Mouse (Mus musculus) T-helper 17 cell (primary cell): ENCODE measurements around the gene Fgf18.

Experiments
- in situ Hi-C, 2 experiments: fragments of 300-600 bp; cut with MboI, MseI; formaldehyde crosslinking; loops; 1 replicate in 1 of 2; 2 replicates in 1 of 2; pipeline ENCODE4 v1.15.1; 2025; ENCODE audit warnings: high pct_unique_total_duplicates in 2 of 2

Gene Fgf18

DNA sequence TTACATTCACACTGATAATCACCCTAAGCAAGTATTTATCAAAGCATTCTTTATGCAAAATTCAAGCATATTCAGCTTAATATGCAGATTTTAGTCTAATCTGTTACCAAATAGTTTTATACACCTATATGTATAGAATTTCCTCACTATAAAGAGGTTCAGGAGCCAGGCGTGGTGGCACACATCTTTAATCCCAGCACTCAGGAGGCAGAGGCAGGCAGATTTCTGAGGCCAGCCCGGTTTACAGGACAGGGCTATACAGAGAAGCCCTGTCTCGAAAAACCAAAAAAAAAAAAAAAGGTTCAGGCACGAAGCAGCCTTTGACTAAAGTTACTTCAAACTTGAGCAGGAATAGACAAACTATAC lies 4.6 kb upstream of the Fgf18 start:
- in situ Hi-C loops: loop anchor here in 1 of 2 experiments (25.0 kb wide), 3 partner anchors 911 to 1686 kb away; partner anchors contain the start of gene Spdl1

DNA sequence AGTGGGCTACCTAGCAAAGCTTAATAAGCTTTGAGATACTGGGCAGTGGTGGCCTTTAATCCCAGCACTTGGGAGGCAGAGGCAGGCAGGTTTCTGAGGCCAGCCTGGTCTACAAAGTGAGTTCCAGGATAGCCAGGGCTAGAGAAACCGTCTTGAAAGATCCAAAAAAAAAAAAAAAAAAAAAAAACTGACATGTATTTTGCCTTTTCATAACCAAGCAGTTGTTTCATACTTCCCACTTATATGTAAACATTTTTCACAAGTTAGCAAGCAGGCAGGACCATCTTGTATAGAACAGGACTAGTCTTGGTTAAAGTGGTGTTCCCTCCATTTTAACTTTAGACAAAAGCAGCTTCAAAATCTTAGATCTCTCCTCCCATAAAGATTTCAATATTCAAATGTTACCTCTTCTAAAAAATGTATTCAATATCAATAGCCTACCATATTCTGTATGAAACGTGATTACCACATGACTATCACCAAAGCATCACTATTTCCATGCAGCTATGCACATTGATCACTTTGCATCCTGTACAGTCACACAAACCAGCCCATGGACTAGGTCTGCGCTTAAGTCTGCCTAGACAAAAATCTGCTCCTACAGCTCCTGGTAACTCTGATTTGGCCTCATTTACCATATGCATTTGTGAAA lies 4.1 kb upstream of the Fgf18 start:
- in situ Hi-C loops: loop anchor here in 1 of 2 experiments (25.0 kb wide), 3 partner anchors 911 to 1686 kb away; partner anchors contain the start of gene Spdl1

DNA sequence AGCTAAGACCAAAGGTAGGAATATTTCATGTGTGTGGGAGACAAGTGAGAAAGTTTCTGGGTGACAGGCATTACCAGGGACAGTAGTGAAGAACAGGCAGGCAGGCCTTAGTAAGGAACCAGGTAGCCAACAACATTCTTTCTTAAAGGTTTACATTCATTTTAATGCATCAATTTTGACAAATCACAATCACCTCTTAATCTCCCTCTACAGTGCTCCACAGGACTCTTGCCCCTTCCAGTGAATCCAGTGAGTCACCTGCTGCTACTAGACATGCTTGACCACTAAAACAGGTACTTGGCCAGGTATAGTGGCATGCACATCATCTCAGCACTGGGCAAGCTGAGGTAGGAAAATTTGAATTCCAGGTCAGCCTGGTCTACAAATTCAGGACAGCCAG lies 3.2 kb upstream of the Fgf18 start:
- in situ Hi-C loops: loop anchor here in 1 of 2 experiments (25.0 kb wide), 3 partner anchors 912 to 1687 kb away; partner anchors contain the start of gene Spdl1

DNA sequence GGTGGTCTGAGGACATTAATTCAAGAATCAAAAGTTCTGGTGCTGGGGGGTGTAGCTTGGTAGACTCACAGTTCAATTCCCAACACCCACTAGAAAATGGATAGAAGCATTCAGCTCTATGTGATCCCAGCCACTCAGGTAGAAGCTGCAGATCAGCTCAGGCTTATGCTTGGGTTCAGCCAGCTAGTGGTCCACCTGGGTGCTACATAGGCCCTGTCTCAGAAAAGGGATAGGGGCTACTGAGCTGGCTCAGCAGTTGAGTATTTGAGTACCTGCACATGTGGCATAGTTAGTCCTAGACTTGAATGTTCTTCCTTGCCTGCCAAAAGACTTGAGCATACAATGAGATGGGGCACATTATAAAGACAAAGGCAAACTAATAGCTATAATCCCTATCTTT lies 2.3 kb upstream of the Fgf18 start:
- in situ Hi-C loops: loop anchor here in 1 of 2 experiments (25.0 kb wide), 1 partner anchor 537 kb away; no protein-coding TSS in a partner anchor

DNA sequence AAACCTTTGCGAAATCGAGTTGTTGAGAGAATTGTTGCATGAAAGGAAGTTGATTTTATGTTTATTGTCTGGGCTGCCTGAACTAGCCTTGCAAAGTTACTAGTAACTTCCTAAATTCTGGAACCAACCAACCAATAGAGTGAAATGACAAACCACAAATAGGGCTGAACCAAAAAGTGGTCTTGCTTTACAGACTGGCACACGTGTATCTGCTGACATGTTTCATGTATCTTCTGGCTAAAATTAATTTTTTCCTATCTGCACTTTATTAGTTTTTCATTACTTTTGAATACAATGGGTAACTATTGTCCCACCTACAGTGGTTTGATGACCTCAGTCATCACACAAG lies 1.9 kb upstream of the Fgf18 start:
- in situ Hi-C loops: loop anchor here in 1 of 2 experiments (25.0 kb wide), 1 partner anchor 537 kb away; no protein-coding TSS in a partner anchor

DNA sequence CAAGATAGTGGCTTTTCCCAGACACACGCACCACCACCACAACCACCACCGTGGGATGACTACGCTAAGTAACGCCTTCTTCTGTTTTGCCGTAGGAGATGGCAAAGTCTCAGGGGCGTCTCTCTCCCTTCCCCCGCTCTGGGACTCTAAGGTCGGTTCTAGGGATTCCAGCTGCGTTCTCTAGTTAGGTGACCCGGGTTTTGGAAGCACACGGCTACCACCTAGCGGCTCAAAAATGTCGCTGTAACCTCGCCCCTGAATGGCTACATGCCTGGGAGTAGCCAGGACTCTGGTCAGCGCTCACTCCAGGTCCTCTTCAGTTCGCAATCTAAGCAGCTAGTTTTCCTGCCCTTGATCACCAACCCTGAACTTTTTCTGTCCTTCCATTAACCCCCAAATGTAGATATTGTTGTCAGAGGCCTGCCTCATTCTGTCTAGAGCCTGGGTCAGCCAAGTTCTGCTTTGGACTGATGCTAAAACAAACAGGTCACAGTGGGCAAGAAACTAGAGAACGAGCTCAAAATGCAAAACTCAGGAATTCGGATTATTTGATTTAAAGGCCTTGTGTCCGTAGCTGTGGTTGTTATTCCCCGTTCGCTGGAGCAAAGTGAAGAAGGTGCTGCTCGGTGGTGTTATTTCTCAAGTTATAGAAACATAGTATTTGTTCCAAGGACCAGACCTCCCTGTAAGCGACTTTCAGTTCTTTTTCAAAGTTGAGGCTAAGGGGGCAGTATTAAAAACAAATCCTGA lies 1.3 kb upstream of the Fgf18 start:
- in situ Hi-C loops: loop anchor here in 1 of 2 experiments (25.0 kb wide), 1 partner anchor 536 kb away; no protein-coding TSS in a partner anchor

DNA sequence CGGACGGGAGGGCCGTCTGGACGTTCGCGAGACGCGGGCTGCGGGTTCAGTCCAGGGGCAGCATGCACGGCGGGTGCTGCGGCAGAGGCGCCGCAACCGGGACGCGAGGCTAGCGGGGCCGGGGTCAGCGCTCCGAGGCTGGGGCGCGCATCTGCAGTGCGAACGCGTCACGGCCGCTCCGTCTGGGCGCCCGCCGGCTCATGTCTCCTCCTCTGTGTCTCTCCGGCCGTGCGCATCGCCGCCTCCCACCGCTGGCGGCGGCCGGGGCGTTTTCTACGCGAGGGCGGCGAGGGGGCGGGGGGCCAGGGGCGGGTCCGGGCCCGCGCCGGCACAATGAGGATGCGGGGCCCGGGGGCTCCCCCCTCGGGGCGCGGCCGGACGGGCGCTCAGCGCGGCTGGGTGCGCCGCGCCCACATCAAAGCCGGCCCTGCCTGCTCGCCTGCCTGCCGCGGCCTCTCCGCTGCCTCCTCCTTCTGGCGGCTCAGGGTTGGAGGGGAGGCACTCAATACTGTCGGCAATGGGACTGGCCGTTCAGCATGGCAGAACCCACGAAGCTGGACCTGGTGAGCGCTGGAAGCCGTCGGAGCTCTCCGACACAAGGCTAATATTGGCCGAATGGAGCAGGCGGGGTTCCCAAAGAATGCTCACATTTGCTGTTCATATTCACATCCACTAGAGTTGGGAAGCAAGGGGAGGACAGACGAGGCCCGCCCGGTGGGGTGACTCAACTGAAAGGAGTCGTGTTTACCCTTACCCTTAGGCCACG lies 555 bp upstream of the Fgf18 start:
- in situ Hi-C loops: loop anchor here in 1 of 2 experiments (25.0 kb wide), 1 partner anchor 535 kb away; no protein-coding TSS in a partner anchor

DNA sequence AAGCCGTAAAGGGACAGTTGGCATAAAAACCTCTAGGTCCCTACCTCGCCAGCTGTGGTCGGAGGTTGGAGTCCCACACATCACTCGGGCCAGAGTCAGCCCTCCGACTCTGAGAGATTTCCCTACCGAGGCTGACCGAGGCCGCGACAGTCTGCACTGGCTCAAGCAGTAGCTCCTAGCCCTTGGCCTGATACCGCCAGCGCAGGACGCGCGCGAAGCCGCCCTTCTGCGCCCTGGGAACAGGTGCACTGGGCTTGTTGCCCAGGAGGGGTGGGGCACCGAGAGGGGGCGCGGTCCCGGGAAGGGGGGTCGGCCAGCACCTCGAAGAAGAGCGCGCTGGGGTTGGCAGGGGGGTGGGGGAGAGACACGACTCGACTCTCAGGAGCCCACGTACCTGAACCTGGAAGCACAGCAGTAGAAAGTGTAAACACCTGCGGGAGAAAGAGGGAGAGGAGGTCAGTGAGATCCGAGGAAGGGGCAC lies 509 bp downstream of the Fgf18 start:
- in situ Hi-C loops: loop anchor here in 1 of 2 experiments (25.0 kb wide), 1 partner anchor 534 kb away; no protein-coding TSS in a partner anchor

DNA sequence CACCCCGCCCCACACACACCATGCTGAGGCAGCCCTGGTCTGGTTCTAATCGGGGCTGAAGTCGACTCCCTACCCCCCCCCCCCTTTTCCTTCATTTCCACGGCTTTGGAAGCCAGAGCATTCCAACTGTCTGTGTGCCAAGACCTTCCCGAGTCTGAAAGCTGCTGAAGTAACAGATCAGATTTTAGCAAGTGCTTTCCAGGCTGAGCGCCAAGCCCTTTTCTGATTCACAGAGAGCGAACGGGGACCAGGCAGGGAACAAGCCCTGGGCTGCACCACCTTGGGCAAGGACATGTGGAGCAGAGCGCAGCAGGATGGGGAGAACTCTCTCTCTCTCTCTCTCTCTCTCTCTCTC lies 1.1 kb downstream of the Fgf18 start:
- in situ Hi-C loops: loop anchor here in 1 of 2 experiments (25.0 kb wide), 1 partner anchor 534 kb away; no protein-coding TSS in a partner anchor

DNA sequence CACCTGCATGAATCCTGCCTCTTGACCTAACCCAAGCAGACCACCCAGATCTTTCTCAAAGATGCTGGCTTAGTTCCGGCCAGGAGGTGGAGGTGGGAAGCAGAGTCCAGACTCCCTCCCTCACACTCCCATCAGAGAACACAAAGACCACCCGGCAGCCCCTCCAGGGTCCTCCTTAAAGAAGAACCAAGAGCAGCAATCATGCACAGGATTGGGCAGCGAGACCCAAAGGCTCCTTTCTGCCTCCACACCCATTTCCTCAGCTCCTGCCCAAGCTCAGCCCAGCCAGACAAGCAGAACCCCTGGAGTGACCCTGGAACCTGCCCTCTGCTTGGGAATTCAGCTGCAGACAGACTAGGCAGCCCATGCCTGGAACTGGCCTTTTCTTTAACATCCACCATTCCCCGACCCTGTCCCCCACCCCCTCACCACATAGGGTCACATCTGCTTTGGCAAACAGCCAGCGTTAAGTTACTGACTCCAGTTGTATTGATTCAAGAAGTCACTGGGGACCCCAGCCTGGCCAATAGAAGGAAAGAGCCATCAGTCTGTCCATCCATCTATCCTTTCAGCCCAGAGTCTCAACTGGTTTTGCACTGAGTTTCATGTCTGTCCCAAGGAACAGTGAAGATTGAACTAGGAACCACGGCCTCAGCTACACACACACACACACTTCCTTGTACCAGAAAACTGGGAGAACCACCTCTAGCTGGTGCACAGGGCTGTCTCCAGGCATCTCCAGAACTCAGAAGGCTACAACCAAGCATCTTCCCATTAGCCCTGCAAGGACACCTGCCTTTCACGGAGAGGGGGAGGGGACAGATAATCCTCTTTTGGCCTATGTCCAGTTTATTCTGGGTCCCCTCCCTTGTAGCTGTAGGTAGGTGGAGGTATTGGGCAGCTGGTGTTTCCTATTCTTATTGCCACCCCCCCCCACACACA lies 1.7 kb downstream of the Fgf18 start:
- in situ Hi-C loops: loop anchor here in 1 of 2 experiments (25.0 kb wide), 1 partner anchor 533 kb away; no protein-coding TSS in a partner anchor

DNA sequence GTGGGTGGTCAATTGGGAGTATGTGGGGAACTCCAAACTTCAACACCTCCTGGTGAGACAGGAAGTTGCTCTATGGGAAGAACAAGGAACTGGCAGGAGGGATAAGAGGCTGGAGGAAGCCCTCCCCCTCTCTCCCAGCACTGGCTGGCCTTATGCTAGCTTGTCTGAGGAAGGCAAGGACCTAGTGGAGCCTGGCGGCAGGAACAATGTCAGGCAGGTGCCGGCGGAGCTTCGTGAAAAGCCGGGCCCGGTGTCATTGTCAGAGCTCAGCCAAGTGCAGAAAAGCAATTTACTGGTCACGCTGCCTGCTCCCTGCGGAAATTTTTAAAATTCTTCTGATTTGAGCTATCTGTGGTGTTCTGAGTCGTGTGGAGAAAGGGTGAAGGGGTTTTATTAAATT lies 3.3 kb downstream of the Fgf18 start:
- in situ Hi-C loops: loop anchor here in 1 of 2 experiments (25.0 kb wide), 1 partner anchor 532 kb away; no protein-coding TSS in a partner anchor

DNA sequence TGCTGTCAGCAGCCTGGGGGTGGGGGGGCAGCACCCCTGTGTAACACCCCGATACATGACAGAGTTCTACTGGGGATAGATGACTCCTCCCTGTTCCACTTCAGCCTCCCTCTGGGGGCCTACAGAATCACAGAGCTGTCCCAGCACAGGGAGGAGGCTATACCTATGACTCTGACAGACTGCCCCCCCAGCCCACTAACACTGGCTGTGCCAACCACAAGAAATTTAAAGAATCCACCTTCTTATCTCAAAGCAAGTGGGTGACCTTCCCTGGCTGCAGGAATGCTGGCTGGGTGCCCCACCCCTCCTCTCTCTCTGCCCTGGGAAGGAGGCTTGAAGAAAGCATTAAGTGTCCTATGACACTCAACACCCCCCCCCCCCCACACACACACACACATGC lies 4.4 kb downstream of the Fgf18 start:
- in situ Hi-C loops: loop anchor here in 1 of 2 experiments (25.0 kb wide), 1 partner anchor 530 kb away; no protein-coding TSS in a partner anchor

DNA sequence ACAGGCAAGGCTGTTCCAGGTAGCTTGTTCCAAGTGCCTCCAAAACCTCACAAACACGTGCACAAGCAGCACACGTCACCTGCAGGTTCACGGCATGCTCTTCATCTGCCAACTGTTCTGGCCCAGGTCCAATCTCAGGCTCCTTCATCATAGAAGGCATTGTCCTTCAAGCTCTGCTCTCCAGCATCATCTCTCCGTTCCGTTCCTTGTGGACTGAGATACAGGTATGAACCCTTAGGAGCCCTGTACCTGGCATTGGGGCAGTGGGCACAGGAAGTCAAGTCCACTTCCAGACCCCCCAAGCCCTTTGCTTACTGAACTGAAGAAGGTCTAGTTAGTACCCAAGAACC lies 7.1 kb downstream of the Fgf18 start:
- in situ Hi-C loops: loop anchor here in 1 of 2 experiments (25.0 kb wide), 1 partner anchor 528 kb away; no protein-coding TSS in a partner anchor

DNA sequence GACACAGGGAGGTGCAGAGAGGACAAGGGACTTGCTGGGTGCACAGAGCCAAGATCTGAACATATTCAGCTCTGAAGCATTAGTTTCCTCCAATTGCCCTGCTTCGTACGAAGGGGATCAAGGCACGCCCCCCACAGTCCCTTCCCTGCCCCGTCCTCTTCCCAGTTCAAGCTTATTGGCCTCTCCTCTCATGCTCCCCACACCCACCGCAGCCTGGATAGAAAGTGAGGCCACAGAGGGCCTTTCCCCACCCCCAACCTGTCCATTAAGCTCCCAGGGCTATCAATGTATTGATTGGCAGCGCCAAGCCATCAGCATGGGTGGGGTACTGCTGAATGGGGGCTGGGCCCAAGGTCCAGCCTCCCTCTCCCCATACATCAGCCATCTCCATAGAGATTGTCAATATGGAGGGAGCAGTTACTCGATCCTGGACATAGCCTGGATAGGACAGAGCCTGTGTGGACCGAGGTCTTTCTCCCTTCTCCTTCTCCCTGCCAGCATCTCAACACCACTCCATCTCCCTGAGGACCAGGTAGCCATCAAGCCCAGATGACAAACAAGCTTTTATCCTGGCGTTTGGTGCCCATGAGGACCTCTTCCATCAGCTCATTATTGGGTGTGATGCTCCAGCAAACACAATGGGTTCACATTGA lies 7.6 kb downstream of the Fgf18 start:
- in situ Hi-C loops: loop anchor here (5.0 to 25.0 kb wide), 3 partner anchors 327 to 527 kb away; no protein-coding TSS in a partner anchor

DNA sequence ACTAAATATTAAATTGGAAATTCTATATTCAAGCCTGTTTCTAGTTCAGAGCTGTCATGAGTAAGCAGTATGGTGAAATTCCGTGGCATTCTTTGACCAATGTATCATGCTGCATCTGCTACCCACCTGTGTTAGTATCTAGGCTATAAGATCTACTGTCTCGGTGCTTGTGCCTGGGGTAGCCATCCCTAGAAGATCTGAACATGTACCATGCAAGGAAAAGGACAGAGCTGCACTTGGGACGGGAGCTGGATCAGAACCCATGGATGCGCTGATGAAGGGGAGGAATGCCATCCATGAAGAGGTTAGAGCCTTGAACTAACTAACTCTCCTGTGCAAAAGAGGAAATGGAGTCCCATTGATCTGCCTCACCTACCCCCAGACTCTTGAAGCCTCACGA lies 8.5 kb downstream of the Fgf18 start:
- in situ Hi-C loops: loop anchor here (5.0 to 25.0 kb wide), 3 partner anchors 326 to 526 kb away; no protein-coding TSS in a partner anchor

DNA sequence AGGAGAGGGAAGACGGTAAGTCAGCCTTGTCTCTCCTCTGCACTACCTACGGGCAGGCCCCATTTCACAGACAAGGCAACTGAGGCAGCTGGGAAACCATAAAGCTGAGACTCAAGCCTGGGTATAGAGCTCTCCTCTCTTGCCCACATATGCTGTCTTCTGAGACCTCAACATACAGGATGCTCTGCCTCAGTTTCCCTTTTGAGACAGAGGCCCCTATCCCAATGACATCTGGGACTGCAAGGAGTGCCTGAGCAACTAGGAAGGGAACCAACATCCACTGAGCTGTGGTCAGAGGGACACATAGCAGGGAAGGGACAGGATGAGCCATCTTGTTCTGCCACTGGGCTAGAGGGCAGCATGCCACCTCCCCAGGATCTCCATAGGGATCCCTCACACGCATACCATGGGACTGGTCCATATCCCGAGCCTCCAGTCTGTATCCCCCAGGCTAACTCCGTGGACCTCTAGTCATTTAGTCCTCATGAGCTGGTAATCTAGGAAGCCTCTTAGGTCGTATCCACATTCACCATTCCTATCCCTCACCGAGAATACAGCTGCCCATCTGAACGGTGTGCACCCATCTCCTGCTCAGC lies 12.7 kb downstream of the Fgf18 start:
- in situ Hi-C loops: loop anchor here (10.0 to 25.0 kb wide), 2 partner anchors 520 to 522 kb away; no protein-coding TSS in a partner anchor

DNA sequence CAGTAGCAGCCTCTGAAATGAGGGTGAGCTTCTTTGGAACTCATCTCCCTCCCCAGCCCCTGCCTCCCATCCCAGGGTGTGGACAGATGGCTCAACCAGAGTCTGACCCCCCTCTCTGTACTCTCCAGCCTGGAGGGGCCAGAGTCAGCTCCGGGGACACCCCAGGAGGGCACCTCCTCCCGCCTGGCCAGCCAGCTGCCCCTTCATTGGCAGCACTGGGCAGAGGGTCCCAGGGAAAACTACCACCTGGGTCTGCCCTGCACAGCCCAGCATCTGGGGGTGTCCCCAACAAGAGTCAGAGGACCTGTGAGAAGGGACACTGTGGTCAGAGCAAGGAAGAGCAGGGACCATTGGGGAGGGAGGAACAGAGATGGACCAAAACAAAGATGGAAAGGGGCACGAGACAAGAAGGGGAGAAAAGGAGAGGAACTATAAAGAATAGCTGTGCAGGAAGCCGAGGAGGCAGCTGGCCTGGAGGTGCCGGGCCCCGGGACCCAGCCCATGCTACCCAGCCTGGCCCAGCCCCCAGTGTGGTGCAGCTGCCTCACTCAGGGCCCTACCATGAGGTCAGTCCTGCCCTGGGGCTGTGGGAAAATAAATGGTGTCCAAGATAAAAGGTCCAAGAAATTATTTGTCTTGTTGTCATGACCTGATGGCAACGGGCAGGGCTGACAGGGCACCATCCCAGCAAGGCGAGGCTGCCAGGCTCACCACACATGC lies 14.4 kb downstream of the Fgf18 start:
- in situ Hi-C loops: loop anchor here (10.0 to 25.0 kb wide), 2 partner anchors 518 to 520 kb away; no protein-coding TSS in a partner anchor

DNA sequence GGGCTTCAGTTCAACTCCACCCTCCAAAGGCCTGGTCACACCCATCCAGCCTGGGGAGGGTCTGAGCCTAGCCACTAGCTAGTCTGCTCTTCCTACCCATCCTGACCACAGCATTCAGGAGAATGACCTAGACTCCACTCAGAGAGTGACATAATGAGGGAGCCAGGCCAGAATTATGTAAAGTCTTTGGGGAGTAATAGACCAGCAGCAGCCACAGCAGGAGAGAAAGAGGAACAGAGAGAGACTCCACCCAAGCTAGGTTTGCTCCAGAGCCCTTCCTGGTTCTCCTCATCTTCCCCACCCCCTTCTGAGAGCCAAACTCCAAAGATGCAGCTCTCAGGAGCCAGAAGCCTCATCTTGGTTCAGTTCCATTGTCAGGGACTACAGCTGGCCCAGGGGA lies 20.1 kb downstream of the Fgf18 start:
- in situ Hi-C loops: loop anchor here in 1 of 2 experiments (25.0 kb wide), 1 partner anchor 515 kb away; no protein-coding TSS in a partner anchor
